Mouse (Mus musculus): ENCODE results near the gene Cnnm3.
"Not testable (repeated sequence)": the region's sequence is repeated elsewhere in the genome, so short reads cannot be mapped to it uniquely, and the experiment has no call there.

Cnnm3 gene

DNA sequence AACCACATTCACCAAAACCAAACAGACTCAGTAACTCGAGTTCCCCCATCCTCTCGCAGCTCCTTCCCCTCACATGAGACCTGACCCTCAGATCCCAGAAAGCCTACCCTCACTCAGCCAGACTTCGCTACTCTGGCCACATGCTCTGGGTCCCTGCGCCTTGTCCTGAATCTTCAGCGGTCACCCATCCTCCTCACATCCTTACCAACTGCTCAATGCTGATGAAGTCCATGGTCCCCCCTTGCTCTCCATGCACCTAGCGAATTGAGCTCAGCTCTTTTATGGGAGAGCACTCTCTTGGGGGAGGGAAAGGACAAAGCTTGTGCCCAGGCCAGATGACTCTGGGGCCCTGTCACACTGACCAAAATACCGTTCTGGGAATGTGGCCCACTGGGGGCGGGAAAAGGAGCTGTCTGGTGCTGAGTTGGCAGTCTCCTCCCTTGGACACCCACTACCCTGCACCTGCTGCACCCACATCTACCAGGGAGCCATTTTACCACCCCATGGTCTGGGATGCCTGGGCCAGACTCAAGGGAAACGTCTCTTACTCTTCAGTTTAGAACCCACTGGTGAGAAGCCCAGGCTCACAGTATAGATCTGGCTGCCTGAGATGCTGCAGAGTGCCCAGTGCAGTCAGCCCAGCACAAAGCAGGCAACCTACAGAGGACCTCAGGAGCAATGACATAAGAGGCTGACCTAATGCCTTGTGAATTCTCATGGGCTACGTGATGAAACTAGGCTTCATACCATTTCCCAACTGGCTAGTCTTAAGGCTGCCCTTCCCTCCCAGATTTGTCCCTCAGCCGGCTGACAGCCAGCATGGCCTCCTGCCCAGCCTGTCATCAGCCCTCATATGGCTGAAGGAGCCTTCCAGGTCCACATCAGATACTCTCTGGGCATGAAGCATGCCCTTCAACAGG, 24.1 kb downstream of the Cnnm3 start:
- in situ Hi-C loops (cut with MboI, MseI) = no loop called here

DNA sequence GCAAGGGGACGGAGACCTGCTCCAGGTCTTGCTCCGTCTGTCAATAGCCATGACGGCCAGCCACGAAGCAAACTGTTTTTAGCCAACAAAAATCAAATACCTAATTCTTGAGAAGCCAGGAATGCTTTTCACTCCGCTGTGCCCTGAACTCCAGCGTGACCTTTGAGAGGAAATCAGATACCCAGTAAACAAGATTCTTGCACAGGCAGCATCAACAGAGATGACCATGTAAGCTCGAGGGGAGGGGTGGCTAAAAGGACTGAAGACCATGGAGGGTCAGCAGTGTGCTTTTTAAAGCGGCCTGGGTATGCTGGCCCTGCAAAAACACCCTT, 24.7 kb downstream of the Cnnm3 start:
- in situ Hi-C loops (cut with MboI, MseI) = no loop called here

DNA sequence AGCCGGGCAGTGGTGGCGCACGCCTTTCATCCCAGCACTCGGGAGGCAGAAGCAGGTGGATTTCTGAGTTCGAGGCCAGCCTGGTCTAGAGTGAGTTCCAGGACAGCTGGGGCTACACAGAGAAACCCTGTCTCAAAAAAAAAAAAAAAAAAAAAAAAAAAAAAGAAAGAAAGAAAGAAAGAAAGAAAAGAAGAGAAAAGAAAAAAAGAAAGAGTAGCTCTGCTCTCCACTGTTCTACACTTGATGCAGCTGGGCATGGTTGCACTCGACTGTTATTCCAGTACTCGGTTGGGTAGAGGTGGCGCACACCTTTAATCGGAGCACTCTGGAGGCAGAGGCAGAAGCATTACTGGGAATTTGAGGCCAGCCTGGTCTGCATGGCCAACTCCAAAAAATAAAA, 25.1 kb downstream of the Cnnm3 start, which contains the start of gene Ankrd23:
TSS of gene Ankrd23 (minus strand) at position 101 of the 400 bp plus-strand sequence.
- in situ Hi-C loops (cut with MboI, MseI) = not testable (repeated sequence)

GRCm38 (mm10) chr1:36538727-36539126, 27.1 kb downstream of the Cnnm3 start:
- in situ Hi-C loops (cut with MboI, MseI) = no loop called here

GRCm38 (mm10) chr1:36539186-36539585, 27.5 kb downstream of the Cnnm3 start, which contains the start of gene Gm42417:
TSS of gene Gm42417 (minus strand) at chr1:36539429.
- in situ Hi-C loops (cut with MboI, MseI) = no loop called here

DNA sequence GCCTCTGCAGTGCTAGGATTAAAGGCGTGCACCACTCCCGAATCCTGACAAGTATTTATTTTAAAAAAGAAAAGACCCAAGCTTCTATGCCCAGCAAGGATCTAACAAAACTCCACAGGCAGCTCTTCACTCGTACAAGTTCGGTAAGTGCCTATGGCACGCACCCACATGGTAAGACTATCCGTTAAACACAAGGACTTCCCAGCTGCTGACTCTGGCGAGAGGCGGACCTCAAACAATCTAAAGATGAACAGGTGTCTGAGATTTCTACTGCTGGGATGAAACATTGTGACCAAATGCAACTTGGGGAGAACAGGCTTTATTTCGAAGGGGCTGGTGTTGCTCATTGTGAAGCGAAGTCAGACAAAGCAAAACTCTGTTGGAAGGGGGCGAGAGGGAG, 28.5 kb downstream of the Cnnm3 start:
- in situ Hi-C loops (cut with MboI, MseI) = no loop called here

- in situ Hi-C loops (cut with MboI, MseI) = no loop called here
Observed at GRCm38 (mm10) chr1:36540807-36541206, 29.1 kb downstream of the Cnnm3 start.

- in situ Hi-C loops (cut with MboI, MseI) = no loop called here
Observed at GRCm38 (mm10) chr1:36541844-36542243, 30.2 kb downstream of the Cnnm3 start.

DNA sequence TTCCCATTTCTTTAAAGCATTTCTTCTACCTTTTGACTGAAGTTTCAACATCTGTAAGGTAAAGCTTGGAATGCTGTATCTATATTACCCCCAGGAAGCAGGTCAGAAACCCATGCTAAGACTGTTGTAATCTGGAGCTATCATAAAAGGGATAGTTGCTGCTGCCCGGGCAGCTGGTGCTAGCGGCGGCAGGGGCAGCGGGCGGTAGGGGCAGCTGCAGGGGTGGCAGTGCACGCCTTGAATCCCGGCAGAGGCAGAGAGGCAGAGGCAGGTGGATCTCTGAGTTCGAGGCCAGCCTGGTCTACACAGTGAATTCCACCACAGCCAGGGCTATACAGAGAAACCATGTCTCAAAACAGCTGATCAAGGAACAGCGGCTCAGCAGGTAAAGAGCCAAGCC, 31.3 kb downstream of the Cnnm3 start:
- in situ Hi-C loops (cut with MboI, MseI) = no loop called here

DNA sequence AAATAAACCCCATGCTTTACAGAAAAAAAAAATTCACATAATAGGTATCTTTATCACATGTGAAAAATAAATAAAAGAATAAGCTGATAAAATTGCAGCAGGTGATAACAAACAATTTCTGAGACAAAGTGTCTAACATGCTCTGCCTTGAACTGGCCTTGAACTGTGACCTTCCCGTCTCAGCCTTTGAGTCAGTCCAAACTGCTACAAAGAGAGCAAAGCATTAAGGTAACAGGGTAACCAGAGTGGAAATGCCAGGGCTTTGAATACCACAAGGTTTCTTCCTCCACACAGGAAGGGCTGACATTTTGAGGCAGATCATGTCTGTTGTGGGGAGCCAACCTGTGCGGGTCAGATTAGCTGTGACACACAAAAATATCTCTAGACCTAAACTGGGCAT, 33.7 kb downstream of the Cnnm3 start:
- in situ Hi-C loops (cut with MboI, MseI) = no loop called here

- in situ Hi-C loops (cut with MboI, MseI) = no loop called here
Observed at GRCm38 (mm10) chr1:36545845-36546600, 34.4 kb downstream of the Cnnm3 start.

DNA sequence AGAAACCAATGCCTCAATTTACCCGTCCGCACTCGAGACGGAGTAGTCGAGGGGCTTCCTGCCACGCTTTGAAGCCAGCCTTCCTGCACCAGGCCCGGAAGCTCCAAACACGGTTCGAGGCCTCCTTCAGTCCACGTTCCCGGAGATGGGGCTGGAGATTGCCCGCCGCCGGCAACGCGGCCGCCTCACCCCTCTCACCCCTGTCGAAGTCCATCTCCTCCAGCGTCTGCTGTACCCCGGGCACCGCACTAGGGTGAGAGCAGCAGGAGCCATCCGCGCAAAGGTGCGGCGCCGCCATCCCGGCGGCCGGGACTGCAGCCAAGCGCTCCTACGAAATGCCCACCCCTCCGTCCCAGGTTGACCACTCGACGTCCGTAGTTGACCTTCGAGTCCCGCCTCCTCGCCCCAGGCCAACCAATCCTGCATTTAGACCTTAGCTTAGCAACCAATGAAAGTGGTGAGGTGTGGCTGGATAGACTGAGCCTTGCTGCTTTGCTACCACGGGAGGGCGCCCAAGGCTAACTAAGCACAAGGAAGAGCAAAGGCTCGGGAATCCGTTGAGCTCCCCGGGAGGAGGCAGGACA, 35.3 kb downstream of the Cnnm3 start, which contains the start of gene Ankrd39:
TSS of gene Ankrd39 (minus strand) at position 558 of the 584 bp plus-strand sequence.
- in situ Hi-C loops (cut with MboI, MseI) = no loop called here

GRCm38 (mm10) chr1:36547981-36548598, 36.4 kb downstream of the Cnnm3 start:
- in situ Hi-C loops (cut with MboI, MseI) = no loop called here

GRCm38 (mm10) chr1:36548771-36549170, 37.1 kb downstream of the Cnnm3 start:
- in situ Hi-C loops (cut with MboI, MseI) = no loop called here

DNA sequence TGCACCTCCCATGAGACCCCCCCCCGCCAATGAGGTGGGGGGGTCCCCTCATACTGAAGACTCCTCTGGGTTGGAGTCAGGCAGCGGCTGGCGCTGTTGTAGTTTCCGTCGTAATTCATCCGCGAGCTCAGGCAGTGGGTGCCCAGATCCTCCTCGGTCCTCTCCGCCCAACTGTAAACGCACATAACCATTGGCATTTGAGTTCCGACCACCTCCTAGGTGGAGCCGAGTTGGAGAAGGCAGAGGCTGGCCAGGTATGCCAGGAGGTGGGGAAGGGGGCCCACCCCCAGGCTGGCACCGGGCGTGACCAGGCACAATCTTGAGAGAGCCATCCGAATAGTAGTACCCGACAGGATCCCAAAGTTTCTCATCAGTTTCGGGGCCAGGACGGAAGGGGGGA, 37.8 kb downstream of the Cnnm3 start:
- in situ Hi-C loops (cut with MboI, MseI) = no loop called here

GRCm38 (mm10) chr1:36550075-36550863, 38.6 kb downstream of the Cnnm3 start:
- in situ Hi-C loops (cut with MboI, MseI) = loop anchor here (10.0 to 25.0 kb wide), 2 partner anchors 137 to 215 kb away; partner anchors contain the start of genes Cox5b, Fam178b and Zap70

- in situ Hi-C loops (cut with MboI, MseI) = loop anchor here (10.0 to 25.0 kb wide), 2 partner anchors 135 to 213 kb away; partner anchors contain the start of genes Cox5b, Fam178b and Zap70
Observed at GRCm38 (mm10) chr1:36551904-36552303, 40.2 kb downstream of the Cnnm3 start.

DNA sequence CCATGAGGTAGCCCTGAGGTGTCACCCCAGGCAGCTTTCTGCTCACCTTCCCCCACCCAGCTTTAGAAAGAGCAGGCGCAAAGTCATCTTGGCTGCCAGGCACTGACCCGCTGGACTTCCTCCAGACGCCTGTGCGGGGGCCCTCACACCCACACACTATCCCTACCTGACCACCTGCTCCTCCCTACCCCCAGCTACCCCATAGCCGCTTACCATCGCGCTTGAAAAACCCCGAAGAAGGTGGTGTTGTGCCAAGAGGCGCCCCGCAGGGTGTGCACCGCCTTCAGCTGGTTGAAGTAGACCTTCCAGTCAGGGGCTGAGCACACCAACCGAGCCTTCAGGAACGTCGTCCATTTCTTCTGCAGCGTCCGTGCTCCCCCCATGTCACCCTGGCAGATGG, 40.8 kb downstream of the Cnnm3 start:
- in situ Hi-C loops (cut with MboI, MseI) = loop anchor here (10.0 to 25.0 kb wide), 2 partner anchors 135 to 212 kb away; partner anchors contain the start of genes Cox5b, Fam178b and Zap70

GRCm38 (mm10) chr1:36554633-36555399, 43.1 kb downstream of the Cnnm3 start:
- in situ Hi-C loops (cut with MboI, MseI) = loop anchor here (5.0 to 25.0 kb wide), 4 partner anchors 72 to 992 kb away; partner anchors contain the start of genes Cox5b, Fam178b and Zap70
